Mouse (Mus musculus) liver, embryonic 12.5 days (tissue): ENCODE measurements around the gene Msmo1. TPM values are rescaled to one million over a fixed set of nuclear protein-coding genes. Genes with fewer than 3 reads are reported as not detected.

ENCODE experiments used
- ATAC-seq: fragments of 200-750 bp; cut with Nextera tagmentation; 2 replicates; pipeline ENCODE4 v1.8.0; 2017; ENCODE audit warnings: moderate number of reproducible peaks, mild to moderate bottlenecking, moderate library complexity
- H3K27ac ChIP-seq: fragments of 300-500 bp; sonication (generic); 2 replicates; pipeline ENCODE4 v1.5.1; 2016; ENCODE audit warnings: mild to moderate bottlenecking
- H3K27me3 ChIP-seq: fragments of 300-500 bp; sonication (generic); replicated peaks from 2 replicates; pipeline ENCODE4 v1.6.1; 2016; ENCODE audit warnings: mild to moderate bottlenecking, moderate library complexity
- H3K36me3 ChIP-seq: fragments of 300-500 bp; sonication (generic); 2 replicates; pipeline ENCODE4 v1.6.1; 2016; ENCODE audit warnings: mild to moderate bottlenecking, moderate library complexity
- H3K4me1 ChIP-seq: fragments of 300-500 bp; sonication (generic); 2 replicates; pipeline ENCODE4 v1.6.1; 2016
- H3K4me2 ChIP-seq: fragments of 300-500 bp; sonication (generic); 2 replicates; pipeline ENCODE4 v1.6.1; 2016; ENCODE audit warnings: mild to moderate bottlenecking, moderate library complexity
- H3K4me3 ChIP-seq: fragments of 300-500 bp; sonication (generic); 2 replicates; pipeline ENCODE4 v1.5.1; 2016; ENCODE audit warnings: mild to moderate bottlenecking, moderate library complexity
- H3K9ac ChIP-seq: fragments of 300-500 bp; sonication (generic); 2 replicates; pipeline ENCODE4 v1.6.1; 2016; ENCODE audit warnings: mild to moderate bottlenecking, moderate library complexity
- H3K9me3 ChIP-seq: fragments of 300-500 bp; sonication (generic); replicated peaks from 2 replicates; pipeline ENCODE4 v1.6.1; 2016; ENCODE audit warnings: mild to moderate bottlenecking, moderate library complexity
- WGBS: fragments of 180-500 bp; shearing (Covaris S2); methylation state at CpG from one replicate; pipeline ENCODE4 v1.1.7; 2016; ENCODE audit not compliant: insufficient replicate concordance; 5-methylcytosine and 5-hydroxymethylcytosine counted together
- polyA plus RNA-seq: library from polyadenylated mRNA; unstranded; fragments of >200 nt; fragmentation: Nextera tagmentation; extraction: Ambion mirVana; gene quantifications from 2 replicates; pipeline ENCODE4 v1.2.1, GENCODE M21; 2016

The Msmo1 gene
- polyA plus RNA-seq, 1 experiment from 2014 or later, result 122 TPM

DNA sequence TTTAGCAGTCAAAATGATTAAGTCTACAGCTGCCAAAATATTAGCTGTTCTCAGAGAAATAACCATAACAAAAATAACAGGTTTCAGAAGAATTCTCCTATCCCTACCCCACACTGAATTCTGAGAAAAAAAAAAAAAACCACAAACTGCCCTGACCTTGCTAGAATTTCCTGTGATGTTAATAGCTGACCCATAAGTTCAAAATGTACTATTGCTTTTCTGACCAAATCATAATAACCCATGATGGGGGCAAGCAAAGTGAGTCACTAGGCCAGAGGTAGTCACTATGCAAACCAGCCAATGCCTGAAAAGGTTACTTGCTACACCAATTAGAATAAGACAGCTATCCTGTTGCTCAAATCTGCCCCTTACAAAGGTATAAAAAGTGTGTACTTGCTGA, 26.1 kb downstream of the Msmo1 start:
- ATAC-seq, result no peak
- H3K36me3 ChIP-seq, result no peaks in the 10 kb centered on the region
- H3K4me2 ChIP-seq, result no peak overlapping the region
- no peak overlapping the region for H3K9ac ChIP-seq
- H3K4me1 ChIP-seq, result no peaks in the 10 kb centered on the region
- H3K9me3 ChIP-seq, result no peaks in the 10 kb centered on the region
- no peak overlapping the region for H3K4me3 ChIP-seq
- H3K27ac ChIP-seq, result no peak overlapping the region
- H3K27me3 ChIP-seq, result no peaks in the 10 kb centered on the region

- H3K27ac ChIP-seq, result no peak overlapping the region
- WGBS, result 51% methylated on average over 1 of the region's 1 CpGs
- H3K9me3 ChIP-seq, result no peaks in the 10 kb centered on the region
- H3K4me3 ChIP-seq, result no peak overlapping the region
- ATAC-seq, result no peak
- no peak overlapping the region for H3K9ac ChIP-seq
- no peaks in the 10 kb centered on the region for H3K27me3 ChIP-seq
- H3K36me3 ChIP-seq, result no peaks in the 10 kb centered on the region
- H3K4me1 ChIP-seq, result no peaks in the 10 kb centered on the region
- H3K4me2 ChIP-seq, result no peak overlapping the region
These were observed 30.4 kb downstream of the Msmo1 start for GRCm38 (mm10) chr8:64703191-64703590.

GRCm38 (mm10) chr8:64692651-64693201, 40.9 kb downstream of the Msmo1 start, which contains the start of gene Cpe:
Gene Cpe (minus strand): TSS chr8:64693054.
- H3K4me3 ChIP-seq, result peak within 1 kb of the TSS; percentile 40
- H3K36me3 ChIP-seq, result no peaks in the 10 kb centered on the region
- peak; percentile 86 for ATAC-seq
- peak within 1 kb of the TSS; percentile 10; the same call in 1 of the 2 replicates for H3K9ac ChIP-seq
- H3K9me3 ChIP-seq, result no peaks in the 10 kb centered on the region
- no peaks in the 10 kb centered on the region for H3K4me1 ChIP-seq
- peak within 1 kb of the TSS; percentile 70 for H3K4me2 ChIP-seq
- under 1% methylated on average over 54 of the region's 54 CpGs for WGBS
- no peak within 1 kb of the TSS for H3K27ac ChIP-seq
- peaks cover 36% of the 10 kb centered on the region for H3K27me3 ChIP-seq

- Histone ChIP-seq H3K9ac (no peak overlapping the region), H3K4me2 (peak overlapping the region; percentile 70)
- no peak for ATAC-seq
These were observed 41.8 kb downstream of the Msmo1 start for GRCm38 (mm10) chr8:64691591-64692401.

GRCm38 (mm10) chr8:64690845-64691244, 42.7 kb downstream of the Msmo1 start:
- Histone ChIP-seq H3K36me3 (no peaks in the 10 kb centered on the region), H3K4me2 (no peak overlapping the region), H3K27me3 (peaks cover 36% of the 10 kb centered on the region), H3K4me3 (no peak overlapping the region), H3K4me1 (no peaks in the 10 kb centered on the region), H3K9ac (no peak overlapping the region), H3K27ac (no peak overlapping the region), H3K9me3 (no peaks in the 10 kb centered on the region)
- ATAC-seq, result no peak
- WGBS, result 72% methylated on average over 6 of the region's 6 CpGs

More at GRCm38 (mm10) chr8:64691591-64692401, 41.8 kb downstream of the Msmo1 start:
- 17% methylated on average over 16 of the region's 16 CpGs for WGBS
- peaks cover 36% of the 10 kb centered on the region for H3K27me3 ChIP-seq
- no peaks in the 10 kb centered on the region for H3K4me1 ChIP-seq
- H3K4me3 ChIP-seq, result peak overlapping the region; percentile 40; the same call in 1 of the 2 replicates
- no peak overlapping the region for H3K27ac ChIP-seq
- no peaks in the 10 kb centered on the region for H3K36me3 ChIP-seq
- H3K9me3 ChIP-seq, result no peaks in the 10 kb centered on the region

DNA sequence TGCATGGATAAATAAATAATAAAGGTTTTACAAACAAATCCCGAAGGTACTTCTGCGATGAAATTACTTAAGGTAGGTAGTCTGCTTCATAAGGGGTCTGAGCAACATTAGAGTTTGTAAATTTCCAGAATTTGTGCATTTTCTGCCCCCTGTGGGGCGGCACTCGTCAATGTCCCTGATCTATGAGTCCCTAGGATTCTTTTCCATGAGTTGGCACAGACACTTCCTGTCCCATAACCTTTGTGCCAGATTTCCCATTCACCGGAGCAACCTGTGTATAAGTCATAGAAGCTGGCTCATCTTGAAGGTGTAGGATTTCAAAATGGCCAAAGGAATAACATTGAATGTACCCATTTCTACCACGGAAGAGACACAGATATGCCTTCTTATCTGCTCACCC, 43.3 kb downstream of the Msmo1 start:
- Histone ChIP-seq H3K27ac (no peak overlapping the region), H3K36me3 (no peaks in the 10 kb centered on the region), H3K27me3 (peaks cover 36% of the 10 kb centered on the region), H3K4me3 (no peak overlapping the region), H3K9ac (no peak overlapping the region), H3K9me3 (no peaks in the 10 kb centered on the region), H3K4me2 (no peak overlapping the region), H3K4me1 (no peaks in the 10 kb centered on the region)
- 70% methylated on average over 6 of the region's 6 CpGs for WGBS
- ATAC-seq, result no peak

DNA sequence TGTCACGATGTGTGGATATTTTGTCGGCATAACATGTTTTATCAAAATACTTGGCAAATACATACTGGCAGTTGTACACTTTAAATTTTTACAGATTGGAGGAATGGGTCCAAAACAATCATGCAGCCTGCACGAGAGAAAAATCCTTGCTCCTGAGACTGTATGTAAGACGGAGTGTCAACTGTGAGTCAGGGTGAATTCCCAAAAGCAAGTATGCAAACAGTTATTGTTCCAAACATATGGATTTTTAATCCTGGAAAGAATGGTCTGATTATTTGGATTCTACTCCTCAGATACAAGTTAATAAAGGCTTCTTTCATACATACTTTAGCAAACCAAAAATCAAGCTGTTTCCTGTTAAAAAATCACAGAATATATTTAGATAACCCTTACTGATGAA, 44.9 kb downstream of the Msmo1 start:
- no peak overlapping the region for H3K9ac ChIP-seq
- no peak overlapping the region for H3K4me3 ChIP-seq
- H3K9me3 ChIP-seq, result no peaks in the 10 kb centered on the region
- no peaks in the 10 kb centered on the region for H3K4me1 ChIP-seq
- WGBS, result 78% methylated on average over 4 of the region's 4 CpGs
- H3K27ac ChIP-seq, result no peak overlapping the region
- no peak for ATAC-seq
- H3K36me3 ChIP-seq, result no peaks in the 10 kb centered on the region
- H3K4me2 ChIP-seq, result no peak overlapping the region
- H3K27me3 ChIP-seq, result peaks cover 25% of the 10 kb centered on the region

DNA sequence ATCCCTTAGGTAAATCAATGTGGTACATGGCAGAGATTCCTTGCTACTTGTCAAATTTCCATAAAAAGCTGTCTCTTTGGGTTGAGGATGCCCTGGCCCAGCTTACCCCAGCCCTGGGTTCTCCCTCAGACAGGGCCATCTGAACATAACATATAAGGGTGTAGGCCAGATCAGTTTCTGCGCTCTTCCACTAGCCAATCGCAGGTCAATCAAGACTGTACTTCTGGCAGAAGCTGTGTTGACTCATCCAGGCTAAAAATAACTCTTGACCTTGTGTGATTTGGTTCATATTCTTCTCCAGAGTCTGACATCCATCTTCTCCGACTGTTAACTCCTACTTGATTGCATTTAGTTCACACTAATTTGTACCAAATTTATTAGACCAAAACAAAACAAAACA, 45.4 kb downstream of the Msmo1 start:
- ATAC-seq, result no peak
- H3K4me1 ChIP-seq, result no peaks in the 10 kb centered on the region
- no peak overlapping the region for H3K9ac ChIP-seq
- H3K27me3 ChIP-seq, result peaks cover 19% of the 10 kb centered on the region
- no peaks in the 10 kb centered on the region for H3K9me3 ChIP-seq
- H3K27ac ChIP-seq, result no peak overlapping the region
- H3K4me3 ChIP-seq, result no peak overlapping the region
- 62% methylated on average over 3 of the region's 3 CpGs for WGBS
- H3K4me2 ChIP-seq, result no peak overlapping the region
- H3K36me3 ChIP-seq, result no peaks in the 10 kb centered on the region

DNA sequence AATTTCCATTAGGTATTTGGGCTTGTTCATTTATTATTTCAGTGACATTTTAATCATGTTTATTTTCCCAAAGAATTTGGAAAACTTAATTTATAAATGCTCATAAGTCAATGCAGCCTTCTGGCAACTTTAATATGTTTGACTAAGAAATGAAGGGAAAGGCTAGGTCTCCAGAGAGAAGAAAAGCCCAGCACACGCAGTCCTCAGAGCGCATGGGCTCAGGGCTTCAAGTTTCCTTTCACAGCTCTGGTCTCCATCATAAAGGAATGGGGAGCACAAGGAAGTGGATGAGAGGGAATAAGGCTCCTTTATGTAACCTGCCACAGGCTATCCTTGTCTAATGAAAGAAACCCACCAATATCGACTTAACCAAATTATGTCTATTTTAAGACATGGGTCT, 51.1 kb downstream of the Msmo1 start:
- H3K27ac ChIP-seq, result no peak overlapping the region
- H3K27me3 ChIP-seq, result no peaks in the 10 kb centered on the region
- no peak overlapping the region for H3K4me2 ChIP-seq
- H3K36me3 ChIP-seq, result no peaks in the 10 kb centered on the region
- WGBS, result 66% methylated on average over 3 of the region's 3 CpGs
- no peaks in the 10 kb centered on the region for H3K9me3 ChIP-seq
- H3K4me3 ChIP-seq, result no peak overlapping the region
- no peaks in the 10 kb centered on the region for H3K4me1 ChIP-seq
- H3K9ac ChIP-seq, result no peak overlapping the region
- no peak for ATAC-seq

GRCm38 (mm10) chr8:64676381-64676780, 57.2 kb downstream of the Msmo1 start:
- H3K4me3 ChIP-seq, result no peak overlapping the region
- 58% methylated on average over 2 of the region's 2 CpGs for WGBS
- H3K27ac ChIP-seq, result no peak overlapping the region

GRCm38 (mm10) chr8:64674951-64675585, 58.5 kb downstream of the Msmo1 start:
- no peak overlapping the region for H3K27ac ChIP-seq
- no peaks in the 10 kb centered on the region for H3K4me1 ChIP-seq
- H3K27me3 ChIP-seq, result no peaks in the 10 kb centered on the region
- H3K9ac ChIP-seq, result no peak overlapping the region
- no peaks in the 10 kb centered on the region for H3K9me3 ChIP-seq
- H3K4me2 ChIP-seq, result no peak overlapping the region
- no peaks in the 10 kb centered on the region for H3K36me3 ChIP-seq
- H3K4me3 ChIP-seq, result no peak overlapping the region
- 69% methylated on average over 8 of the region's 8 CpGs for WGBS
- ATAC-seq, result no peak

More at GRCm38 (mm10) chr8:64676381-64676780, 57.2 kb downstream of the Msmo1 start:
- no peaks in the 10 kb centered on the region for H3K36me3 ChIP-seq
- no peaks in the 10 kb centered on the region for H3K4me1 ChIP-seq
- H3K9me3 ChIP-seq, result no peaks in the 10 kb centered on the region
- no peak overlapping the region for H3K4me2 ChIP-seq
- H3K27me3 ChIP-seq, result no peaks in the 10 kb centered on the region
- H3K9ac ChIP-seq, result no peak overlapping the region
- no peak for ATAC-seq

- Histone ChIP-seq H3K9ac (no peak overlapping the region), H3K4me2 (no peak overlapping the region), H3K27ac (no peak overlapping the region), H3K4me3 (no peak overlapping the region), H3K27me3 (no peaks in the 10 kb centered on the region), H3K9me3 (no peaks in the 10 kb centered on the region), H3K36me3 (no peaks in the 10 kb centered on the region), H3K4me1 (no peaks in the 10 kb centered on the region)
- 50% methylated on average over 2 of the region's 2 CpGs for WGBS
- ATAC-seq, result no peak
These were observed 60.7 kb downstream of the Msmo1 start for GRCm38 (mm10) chr8:64672920-64673319.
